Mouse (Mus musculus) liver, embryonic 14.5 days (tissue): Measurements from ENCODE around the gene Gmcl1. TPM values are rescaled to one million over a fixed set of nuclear protein-coding genes. Genes with fewer than 3 reads are reported as not detected.

Source experiments
- ATAC-seq: fragments of 200-750 bp; cut with Nextera tagmentation; 2 replicates; pipeline ENCODE4 v1.8.0; 2017; ENCODE audit warnings: moderate number of reproducible peaks, mild to moderate bottlenecking, moderate library complexity; ENCODE audit not compliant: insufficient read depth
- DNase-seq, 3 experiments: peaks; one replicate each; pipeline ENCODE4 v3.0.0-alpha.2; 2012 to 2013; ENCODE audit warnings: low read depth in 3 of 3, low spot score in 3 of 3
- H3K27ac ChIP-seq: fragments of 300-500 bp; sonication (generic); 2 replicates; pipeline ENCODE4 v1.5.1; 2014; ENCODE audit warnings: moderate library complexity, mild to moderate bottlenecking, control low read depth, inconsistent platforms
- H3K27me3 ChIP-seq: fragments of 300-500 bp; sonication (generic); 2 replicates; pipeline ENCODE4 v1.6.1; 2014; ENCODE audit warnings: mild to moderate bottlenecking, low read length, moderate library complexity; ENCODE audit not compliant: control insufficient read depth, insufficient read depth
- H3K36me3 ChIP-seq: fragments of 300-500 bp; sonication (generic); replicated peaks from 2 replicates; pipeline ENCODE4 v1.6.1; 2014; ENCODE audit warnings: low read depth; ENCODE audit not compliant: control insufficient read depth, insufficient read depth
- H3K4me1 ChIP-seq, 2 experiments: fragments of 200-500 bp in 1 of 2; fragments of 300-500 bp in 1 of 2; sonication (generic) in 1 of 2; replicated peaks; 2 replicates each; pipeline ENCODE4 v1.6.1; 2012 to 2014; ENCODE audit warnings: antibody characterized with exemption in 1 of 2, inconsistent platforms in 1 of 2, low read length in 1 of 2; ENCODE audit not compliant: control insufficient read depth in 2 of 2, insufficient read depth in 2 of 2
- H3K4me2 ChIP-seq: fragments of 300-500 bp; sonication (generic); 2 replicates; pipeline ENCODE4 v1.6.1; 2014; ENCODE audit warnings: low read depth, mild to moderate bottlenecking, control low read depth, moderate library complexity
- H3K4me3 ChIP-seq, 2 experiments: fragments of 200-500 bp in 1 of 2; fragments of 300-500 bp in 1 of 2; sonication (generic) in 1 of 2; 2 replicates each; pipeline ENCODE4 v1.5.1; 2012 to 2014; ENCODE audit warnings: low read depth in 2 of 2, low read length in 2 of 2, mild to moderate bottlenecking in 2 of 2, control low read depth in 1 of 2, inconsistent platforms in 1 of 2, moderate library complexity in 1 of 2; ENCODE audit not compliant: insufficient read depth in 1 of 2
- H3K9ac ChIP-seq: fragments of 300-500 bp; sonication (generic); replicated peaks from 2 replicates; pipeline ENCODE4 v1.6.1; 2014; ENCODE audit warnings: mild to moderate bottlenecking, control low read depth, moderate library complexity
- H3K9me3 ChIP-seq: fragments of 300-500 bp; sonication (generic); 2 replicates; pipeline ENCODE4 v1.6.1; 2016; ENCODE audit warnings: low read length, mixed read lengths; ENCODE audit not compliant: control insufficient read depth
- CTCF ChIP-seq: IDR thresholded peaks from 2 replicates; pipeline ENCODE4 v1.5.1; 2016; ENCODE audit warnings: antibody characterized with exemption, low read depth, control low read depth
- EP300 ChIP-seq: IDR thresholded peaks from 2 replicates; pipeline ENCODE4 v1.6.1; 2016; ENCODE audit warnings: antibody characterized with exemption, low read depth
- WGBS: fragments of 180-500 bp; shearing (Covaris S2); extraction: QIAGEN DNeasy Blood & Tissue Kit; methylation state at CpG from one replicate; pipeline ENCODE4 v1.1.7; 2014; ENCODE audit not compliant: insufficient replicate concordance; 5-methylcytosine and 5-hydroxymethylcytosine counted together
- polyA plus RNA-seq, 2 experiments: library from polyadenylated mRNA; depleted of rRNA in 1 of 2; stranded (reverse) in 1 of 2; unstranded in 1 of 2; fragments of >200 nt; fragmentation: Nextera tagmentation in 1 of 2; extraction: Ambion mirVana in 1 of 2; gene quantifications; 2 replicates each; pipeline versions ENCODE4 v1.2.1 to v1.2.3; 2012 to 2014

The Gmcl1 gene
- polyA plus RNA-seq, 2 experiments: 4.8 to 7.4 TPM

GRCm38 (mm10) chr6:86665560-86666307 is 67.4 kb downstream of the Gmcl1 start:
- Histone ChIP-seq H3K27ac (peak overlapping the region; percentile 74), H3K36me3 (peaks cover 67% of the 10 kb centered on the region), H3K4me2 (peak overlapping the region; percentile 65), H3K4me1 (peaks cover 36 to 43% of the 10 kb centered on the region in 2 experiments), H3K27me3 (no peaks in the 10 kb centered on the region), H3K9me3 (no peaks in the 10 kb centered on the region), H3K4me3 (peak overlapping the region; percentile 15 to 98; a peak in 2 of 4 replicates), H3K9ac (peak overlapping the region; percentile 96)
- DNase-seq (no peak), ATAC-seq (no peak)
- 48% methylated on average over 17 of the region's 17 CpGs for WGBS
- TF ChIP-seq CTCF (no peak), EP300 (no peak)

GRCm38 (mm10) chr6:86665076-86665475 is 68.1 kb downstream of the Gmcl1 start:
- peaks cover 41 to 47% of the 10 kb centered on the region in 2 experiments for H3K4me1 ChIP-seq
- H3K27me3 ChIP-seq: no peaks in the 10 kb centered on the region
- peak overlapping the region; percentile 65 for H3K4me2 ChIP-seq
- TF ChIP-seq EP300 (no peak), CTCF (no peak)
- no peak overlapping the region for H3K9ac ChIP-seq
- DNase-seq: no peak
- H3K4me3 ChIP-seq: no peak overlapping the region
- no peak for ATAC-seq
- no peaks in the 10 kb centered on the region for H3K9me3 ChIP-seq
- H3K27ac ChIP-seq: no peak overlapping the region
- 69% methylated on average over 5 of the region's 5 CpGs for WGBS
- peaks cover 70% of the 10 kb centered on the region for H3K36me3 ChIP-seq

DNA sequence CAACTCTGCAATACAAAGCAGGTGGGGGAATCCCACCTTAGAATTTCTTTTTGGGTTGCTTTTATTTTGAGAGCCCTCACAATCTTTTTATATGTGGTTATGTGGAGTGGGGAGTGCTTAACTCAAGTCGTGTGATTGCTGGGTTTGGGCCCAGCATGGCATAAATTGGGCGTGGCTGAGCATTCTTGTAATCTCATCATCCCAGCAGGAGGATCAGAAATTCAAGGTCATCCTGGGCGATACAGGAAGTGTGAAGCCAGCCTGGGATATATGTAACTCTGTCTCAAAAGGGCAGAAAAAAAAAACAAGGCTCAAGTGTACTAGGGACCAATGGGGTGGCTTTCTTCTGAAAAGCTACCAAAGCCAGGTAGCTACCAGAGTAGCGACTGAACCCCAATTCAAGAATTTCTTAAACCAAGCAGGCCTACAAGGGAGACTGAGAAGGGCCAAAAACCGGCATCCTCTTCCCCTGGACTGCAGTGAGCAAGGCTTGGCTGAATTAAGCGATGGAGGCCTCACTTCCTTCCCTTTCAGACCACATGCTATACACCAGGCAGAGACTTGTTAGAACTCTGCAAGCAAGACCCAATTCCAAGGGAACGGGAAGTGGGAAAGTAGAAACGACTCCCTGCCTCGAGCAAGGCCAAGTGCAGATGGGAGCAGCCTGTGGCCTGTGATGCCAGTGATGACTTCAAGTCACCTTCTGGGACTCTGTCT is 72.9 kb downstream of the Gmcl1 start:
- H3K9ac ChIP-seq: peak overlapping the region; percentile 61
- DNase-seq: peak; percentile 74 to 85 (median 83)

DNA sequence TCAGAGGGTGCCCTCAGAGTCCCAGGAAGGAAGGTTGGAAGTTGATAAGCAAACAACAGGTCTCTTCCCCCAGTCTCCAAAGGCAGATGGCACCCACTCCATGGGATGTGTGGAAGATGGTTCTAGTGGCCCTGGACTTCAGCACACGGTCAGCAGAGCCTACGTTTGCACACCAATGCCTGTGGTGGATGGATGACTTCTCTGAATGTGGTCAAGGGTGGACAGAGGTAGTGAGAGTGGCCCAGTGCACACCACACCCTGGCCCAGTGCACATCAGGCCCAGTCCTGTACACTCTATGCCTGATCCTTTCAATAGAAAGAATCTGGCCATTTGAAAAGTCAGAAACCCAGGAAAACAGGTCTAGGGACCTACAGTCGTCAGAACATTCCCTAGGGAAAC is 74.7 kb downstream of the Gmcl1 start:
- DNase-seq (no peak), ATAC-seq (no peak)
- H3K9me3 ChIP-seq: no peaks in the 10 kb centered on the region
- no peaks in the 10 kb centered on the region for H3K27me3 ChIP-seq
- H3K4me2 ChIP-seq: no peak overlapping the region
- peaks cover 26 to 27% of the 10 kb centered on the region in 2 experiments for H3K4me1 ChIP-seq
- TF ChIP-seq CTCF (no peak), EP300 (no peak)
- H3K27ac ChIP-seq: no peak overlapping the region; the same call in 1 of the 2 replicates
- H3K9ac ChIP-seq: no peak overlapping the region
- peaks cover 84% of the 10 kb centered on the region for H3K36me3 ChIP-seq
- WGBS: 75% methylated on average over 3 of the region's 3 CpGs
- H3K4me3 ChIP-seq: no peak overlapping the region

More for the DNA sequence above, 72.9 kb downstream of the Gmcl1 start:
- H3K4me3 ChIP-seq: peak overlapping the region in 1 of 2 experiments; percentile 28; a peak in 3 of 4 replicates
- H3K9me3 ChIP-seq: no peaks in the 10 kb centered on the region
- H3K4me2 ChIP-seq: peak overlapping the region; percentile 72
- H3K27me3 ChIP-seq: no peaks in the 10 kb centered on the region
- H3K27ac ChIP-seq: peak overlapping the region; percentile 97
- peaks cover 27 to 33% of the 10 kb centered on the region in 2 experiments for H3K4me1 ChIP-seq
- TF ChIP-seq EP300: peak; percentile 83
- no peak for TF ChIP-seq CTCF
- ATAC-seq: peak; percentile 91
- H3K36me3 ChIP-seq: peaks cover 88% of the 10 kb centered on the region
- WGBS: 36% methylated on average over 9 of the region's 9 CpGs
